Mouse (Mus musculus) left cerebral cortex, adult 6 months (tissue): Measurements from ENCODE around the gene Smtnl2. TPM values are rescaled to one million over a fixed set of nuclear protein-coding genes. Genes with fewer than 3 reads are reported as not detected.

Experiments
- long read RNA-seq, 2 experiments: library from polyadenylated mRNA; unstranded; transcript quantifications; one replicate each; pipeline ENCODE4 v2.0.0; 2019 to 2020
- polyA plus RNA-seq: library from polyadenylated mRNA; unstranded; fragments of <200 nt; fragmentation: Nextera tagmentation; gene quantifications from 2 replicates; pipeline ENCODE4 v1.2.3, GENCODE M21; 2021

Smtnl2 gene
- polyA plus RNA-seq = 0.60 TPM in 2 replicates
- long read RNA-seq, experiment 1, transcript Smtnl2-202 (8 exons, 3,572 nt) = major isoform, 8 of 9 reads
- long read RNA-seq, experiment 1, partial matches to known transcripts = 1 of 9 reads
- long read RNA-seq, experiment 1, other reads (novel, unspliced or antisense) = 0 of 9 reads
- long read RNA-seq, experiment 2, partial matches to known transcripts = 1 of 3 reads
- long read RNA-seq, experiment 2, other reads (novel, unspliced or antisense) = 0 of 3 reads

DNA sequence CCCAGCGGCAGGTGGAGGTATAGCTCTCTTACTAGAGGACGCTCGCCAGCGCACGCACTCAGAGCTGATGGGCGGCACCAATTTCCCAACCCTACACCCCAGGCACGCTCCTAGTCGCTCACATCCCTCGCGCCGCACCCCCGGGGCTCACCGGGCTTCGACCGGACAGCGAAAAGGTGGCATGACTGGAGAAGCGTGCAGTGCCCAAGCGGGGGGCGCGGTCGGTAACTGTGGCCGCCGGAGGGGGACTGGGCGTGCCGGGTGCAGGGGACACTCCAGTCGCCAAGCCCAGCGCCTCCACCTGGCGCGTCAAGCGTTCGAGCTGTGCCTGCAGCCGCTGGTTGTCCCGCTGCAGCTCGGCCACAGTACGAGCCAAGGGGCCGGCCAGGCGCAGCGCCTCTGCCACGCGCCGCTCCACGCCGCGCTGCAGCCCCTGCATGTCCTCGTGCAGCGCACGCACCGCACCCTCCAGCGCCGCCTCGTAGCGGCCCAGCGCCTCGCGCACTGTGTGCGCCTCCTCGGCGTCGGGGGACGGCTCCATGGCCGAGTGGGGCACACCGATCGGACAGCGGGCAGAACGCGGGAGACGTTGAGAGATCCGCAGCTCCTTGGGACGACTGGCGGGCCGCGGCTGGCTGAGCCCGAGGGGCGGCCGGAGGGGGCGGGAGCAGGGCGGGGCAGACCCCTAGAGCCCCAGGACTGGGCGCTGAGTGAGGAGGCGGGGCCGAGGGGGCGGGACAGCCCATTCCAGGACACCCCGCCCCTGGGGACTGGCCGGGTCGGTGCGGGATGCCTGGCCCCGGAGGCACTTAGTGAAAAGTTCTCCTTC lies at the start of gene Smtnl2:
Gene Smtnl2, minus strand, starts transcription at position 621 of the 829 bp plus-strand sequence.

DNA sequence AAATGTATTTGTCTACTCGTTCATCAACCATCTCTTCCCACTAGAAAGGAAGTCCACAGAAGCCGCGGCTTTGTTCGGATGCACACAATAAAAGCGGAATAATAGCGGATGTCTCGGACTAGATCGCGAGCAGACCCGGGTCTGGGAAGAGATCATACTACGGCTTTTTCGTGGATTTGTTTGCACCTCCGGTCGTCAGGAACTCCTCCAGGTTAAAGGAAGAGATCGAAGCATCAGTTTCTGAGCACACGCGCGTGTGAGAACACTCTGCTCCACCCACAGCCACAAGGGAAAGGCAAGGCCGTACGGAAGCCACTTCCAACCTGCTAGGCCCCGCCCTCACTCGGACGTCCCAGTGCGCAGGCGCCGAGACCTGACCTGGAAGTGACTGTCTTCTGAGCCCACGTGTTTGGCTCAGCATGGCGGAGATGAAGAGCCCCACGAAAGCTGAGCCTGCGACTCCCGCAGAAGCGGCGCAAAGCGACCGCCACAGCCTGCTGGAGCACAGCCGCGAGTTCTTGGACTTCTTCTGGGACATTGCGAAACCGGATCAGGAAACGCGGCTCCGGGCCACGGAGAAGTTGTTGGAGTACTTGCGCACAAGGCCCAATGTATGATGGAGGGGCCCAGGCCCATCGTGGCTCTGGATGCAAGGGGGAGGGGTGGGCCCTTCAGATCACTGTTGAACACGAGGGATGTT lies 29.6 kb upstream of the Smtnl2 start, which contains the start of gene Mybbp1a:
Gene Mybbp1a, plus strand, starts transcription at position 391 of the 700 bp plus-strand sequence.

GRCm38 (mm10) chr11:72434963-72435693 lies 23.6 kb upstream of the Smtnl2 start, which contains the start of gene Ggt6:
TSS of gene Ggt6 (plus strand) at chr11:72435526.

DNA sequence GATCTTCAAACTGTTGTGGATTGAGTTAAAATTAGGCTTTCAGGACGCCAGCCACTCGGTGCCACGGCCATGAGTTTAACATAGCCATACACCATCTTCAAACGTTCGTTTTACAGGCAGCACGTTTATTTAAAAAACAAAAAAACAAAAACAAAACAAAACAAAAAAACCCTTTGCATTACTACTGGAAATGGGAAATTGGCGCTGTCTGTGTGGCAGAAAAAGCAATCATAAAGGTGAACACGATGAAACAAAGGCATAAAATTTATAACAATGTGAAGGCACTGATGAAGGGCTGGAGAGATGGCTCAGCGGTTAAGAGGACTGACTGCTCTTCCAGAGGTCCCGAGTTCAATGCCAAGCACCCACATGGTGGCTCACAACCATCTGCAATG lies 49.2 kb downstream of the Smtnl2 start, which contains the start of gene Tekt1:
Gene Tekt1, minus strand, starts transcription at position 96 of the 395 bp plus-strand sequence.

Other genes starting within 250 kb of the Smtnl2 start
- 0.13 and 0.23 TPM in 2 replicates for gene Gm43951, start 204.9 kb downstream of the Smtnl2 start, polyA plus RNA-seq
- 4.5 and 5.0 TPM in 2 replicates for gene 4933427D14Rik, start 204.3 kb downstream of the Smtnl2 start, polyA plus RNA-seq
- gene Txndc17, start 204.2 kb downstream of the Smtnl2 start, polyA plus RNA-seq = 137 and 139 TPM in 2 replicates
- gene Med31, start 196.1 kb downstream of the Smtnl2 start, polyA plus RNA-seq = 34.7 and 40.8 TPM in 2 replicates
- gene Slc13a5, start 144.5 kb downstream of the Smtnl2 start, polyA plus RNA-seq = 9.4 and 15.0 TPM in 2 replicates
- 18.0 and 20.5 TPM in 2 replicates for gene Xaf1, start 110.1 kb downstream of the Smtnl2 start, polyA plus RNA-seq
- not detected in 2 replicates for gene Fbxo39, start 97.3 kb downstream of the Smtnl2 start, polyA plus RNA-seq
- gene Tekt1, start 49.3 kb downstream of the Smtnl2 start, polyA plus RNA-seq = 2.5 and 2.9 TPM in 2 replicates
- gene Ggt6, start 23.8 kb upstream of the Smtnl2 start, polyA plus RNA-seq = 0.15 and 0.20 TPM in 2 replicates
- gene Mybbp1a, start 29.6 kb upstream of the Smtnl2 start, polyA plus RNA-seq = 6.7 and 10.9 TPM in 2 replicates
- 4.2 and 4.6 TPM in 2 replicates for gene Spns2, start 78.2 kb upstream of the Smtnl2 start, polyA plus RNA-seq
- 0.30 and 0.37 TPM in 2 replicates for gene Spns3, start 138.8 kb upstream of the Smtnl2 start, polyA plus RNA-seq
- gene Ube2g1, start 195.6 kb upstream of the Smtnl2 start, polyA plus RNA-seq = 17.5 and 23.7 TPM in 2 replicates